Mouse (Mus musculus) CD8-positive naive resting alpha-beta T cell, adult 2 months (primary cell): ENCODE data around the gene Birc7.

Source experiments
- DNase-seq, 2 experiments: peaks; one replicate each; pipeline ENCODE4 v3.0.0; 2022; ENCODE audit warnings: low read depth in 2 of 2, low spot score in 2 of 2

Birc7 gene

GRCm38 (mm10) chr2:180966092-180966882 lies 37.5 kb downstream of the Birc7 start:
- peak in 1 of 2 experiments; percentile 17 for DNase-seq

- peak; percentile 77 to 83 for DNase-seq
These were observed 38.4 kb downstream of the Birc7 start, which contains the start of gene Arfgap1 for GRCm38 (mm10) chr2:180967010-180967763. TSS of gene Arfgap1 (plus strand) at chr2:180967225.

- DNase-seq = no peak
These were observed 52.3 kb downstream of the Birc7 start for GRCm38 (mm10) chr2:180981133-180981532.
